Mouse (Mus musculus) G1E (cell line): ENCODE measurements at regions not wholly inside any gene's neighbourhood (a gene's known extent, or its start where the extent isn't known, plus 50 kb on each side); places are given as distances from the start of the nearest gene placed in this dataset.
A peak's percentile ranks its signal among the peaks of the same experiment; 100 is the strongest.

ENCODE experiments used
- ATAC-seq: 2 replicates; pipeline ENCODE4 v1.8.0; 2016; ENCODE audit warnings: mild to moderate bottlenecking; ENCODE audit not compliant: insufficient number of reproducible peaks, poor library complexity, low FRiP score, severe bottlenecking; ENCODE audit errors: extremely low read depth
- DNase-seq: peaks from one replicate; pipeline ENCODE4 v3.0.0; 2012; ENCODE audit warnings: low spot score
- H3K27me3 ChIP-seq: 2 replicates; pipeline ENCODE4 v1.6.1; 2012; ENCODE audit warnings: mild to moderate bottlenecking, low read length, inconsistent platforms; ENCODE audit not compliant: insufficient read depth
- H3K36me3 ChIP-seq: replicated peaks from 2 replicates; pipeline ENCODE3; 2012; ENCODE audit warnings: mild to moderate bottlenecking, inconsistent platforms
- H3K4me1 ChIP-seq: 2 replicates; pipeline ENCODE4 v1.6.1; 2012; ENCODE audit warnings: low read depth, low read length, inconsistent platforms, mixed read lengths; ENCODE audit not compliant: insufficient read depth
- H3K4me3 ChIP-seq: 2 replicates; pipeline ENCODE4 v1.5.1; 2012; ENCODE audit warnings: low read depth, mild to moderate bottlenecking, inconsistent platforms, low read length, moderate library complexity, mixed read lengths
- H3K9me3 ChIP-seq: replicated peaks from 2 replicates; pipeline ENCODE4 v1.6.1; 2012; ENCODE audit warnings: inconsistent platforms
- CTCF ChIP-seq: IDR thresholded peaks from 2 replicates; pipeline ENCODE4 v1.5.1; 2012; ENCODE audit warnings: low read depth, low read length, inconsistent platforms, mixed read lengths
- GATA1 ChIP-seq: IDR thresholded peaks from 2 replicates; pipeline ENCODE4 v1.6.1; 2012; ENCODE audit warnings: borderline replicate concordance, low read length, inconsistent platforms, mixed read lengths
- GATA2 ChIP-seq: IDR thresholded peaks from 2 replicates; pipeline ENCODE4 v1.6.1; 2012; ENCODE audit warnings: low read depth, low read length, inconsistent platforms, borderline replicate concordance
- POLR2AphosphoS5 ChIP-seq: IDR thresholded peaks from 2 replicates; pipeline ENCODE4 v1.6.1; 2012; ENCODE audit warnings: low read depth, low read length, inconsistent platforms; ENCODE audit not compliant: insufficient replicate concordance
- TAL1 ChIP-seq: conservative IDR thresholded peaks from 2 replicates; pipeline ENCODE4 v1.6.1; 2012; ENCODE audit warnings: low read depth, low read length, inconsistent platforms, mixed read lengths

GRCm38 (mm10) chr13:31681571-31681970, 56.0 kb downstream of the Foxf2 start:
- H3K27me3 ChIP-seq = no peaks in the 10 kb centered on the region
- TF ChIP-seq TAL1 = no peak
- TF ChIP-seq POLR2AphosphoS5 = no peak
- TF ChIP-seq GATA1 = no peak
- no peak for TF ChIP-seq CTCF
- TF ChIP-seq GATA2 = no peak
- no peaks in the 10 kb centered on the region for H3K9me3 ChIP-seq
- no peak for ATAC-seq
- peak overlapping the region; percentile 65; the same call in 1 of the 2 replicates for H3K4me3 ChIP-seq
- no peak for DNase-seq
- H3K4me1 ChIP-seq = peaks cover 33% of the 10 kb centered on the region
- H3K36me3 ChIP-seq = peaks cover 33% of the 10 kb centered on the region

GRCm38 (mm10) chr13:31683311-31683710, 57.7 kb downstream of the Foxf2 start:
- DNase-seq (no peak), ATAC-seq (no peak)
- Histone ChIP-seq H3K9me3 (no peaks in the 10 kb centered on the region), H3K4me3 (no peak overlapping the region), H3K27me3 (no peaks in the 10 kb centered on the region), H3K36me3 (peaks cover 22% of the 10 kb centered on the region), H3K4me1 (peaks cover 33% of the 10 kb centered on the region)
- TF ChIP-seq POLR2AphosphoS5 (peak; percentile 36; the same call in 1 of the 2 replicates), GATA2 (no peak)

GRCm38 (mm10) chr13:31688531-31688930, 62.9 kb downstream of the Foxf2 start:
- ATAC-seq (no peak), DNase-seq (no peak)
- H3K27me3 ChIP-seq = no peaks in the 10 kb centered on the region
- peaks cover 7% of the 10 kb centered on the region for H3K4me1 ChIP-seq
- TF ChIP-seq POLR2AphosphoS5 (no peak), TAL1 (no peak), GATA2 (no peak), GATA1 (no peak), CTCF (no peak)
- H3K9me3 ChIP-seq = no peaks in the 10 kb centered on the region
- H3K36me3 ChIP-seq = peaks cover 3% of the 10 kb centered on the region
- H3K4me3 ChIP-seq = no peak overlapping the region

GRCm38 (mm10) chr13:31689317-31689716, 63.7 kb downstream of the Foxf2 start:
- DNase-seq = peak; percentile 18
- ATAC-seq = no peak; the same call in 1 of the 2 replicates
- Histone ChIP-seq H3K36me3 (peaks cover under 1% of the 10 kb centered on the region), H3K27me3 (no peaks in the 10 kb centered on the region), H3K4me3 (no peak overlapping the region), H3K9me3 (no peaks in the 10 kb centered on the region), H3K4me1 (peaks cover 1% of the 10 kb centered on the region; the same call in 1 of the 2 replicates)
- TF ChIP-seq TAL1 (no peak), CTCF (peak; percentile 62; the same call in 1 of the 2 replicates)

GRCm38 (mm10) chr13:31695725-31696124, 70.1 kb downstream of the Foxf2 start:
- no peak for ATAC-seq
- no peak overlapping the region for H3K4me3 ChIP-seq
- H3K36me3 ChIP-seq = no peaks in the 10 kb centered on the region
- DNase-seq = no peak
- H3K9me3 ChIP-seq = no peaks in the 10 kb centered on the region
- peaks cover 17% of the 10 kb centered on the region for H3K27me3 ChIP-seq
- no peak for TF ChIP-seq POLR2AphosphoS5
- no peak for TF ChIP-seq GATA1
- no peaks in the 10 kb centered on the region for H3K4me1 ChIP-seq

DNA sequence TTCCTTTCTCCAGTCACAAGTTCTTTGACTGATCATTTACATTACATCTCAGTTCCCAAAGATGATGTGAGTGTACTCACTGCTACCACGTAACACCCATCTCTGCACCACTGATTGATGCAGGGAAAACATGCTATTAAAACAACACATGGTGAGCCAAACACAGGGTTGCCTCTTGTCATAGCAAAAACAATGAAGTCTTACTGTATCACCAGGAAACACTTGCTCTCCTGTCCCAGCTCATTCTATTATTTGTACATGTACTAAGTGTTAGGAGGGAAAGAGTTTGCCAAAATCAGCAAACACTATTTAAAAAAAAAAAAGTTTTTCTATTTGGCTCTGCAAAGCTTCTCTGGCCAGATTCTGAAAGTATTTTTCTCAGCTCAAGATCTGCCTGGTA, 78.6 kb downstream of the Foxf2 start:
- Histone ChIP-seq H3K36me3 (no peaks in the 10 kb centered on the region), H3K9me3 (no peaks in the 10 kb centered on the region), H3K4me1 (no peaks in the 10 kb centered on the region), H3K4me3 (no peak overlapping the region), H3K27me3 (peaks cover 11% of the 10 kb centered on the region)
- TF ChIP-seq GATA1 (no peak), TAL1 (no peak), POLR2AphosphoS5 (no peak), CTCF (no peak), GATA2 (no peak)
- ATAC-seq (no peak), DNase-seq (no peak)

- H3K4me3 ChIP-seq = no peak overlapping the region
- H3K9me3 ChIP-seq = no peaks in the 10 kb centered on the region
- no peak for ATAC-seq
- TF ChIP-seq TAL1 (no peak), CTCF (no peak), GATA2 (no peak), GATA1 (no peak), POLR2AphosphoS5 (no peak)
- no peaks in the 10 kb centered on the region for H3K36me3 ChIP-seq
- peaks cover 7% of the 10 kb centered on the region for H3K27me3 ChIP-seq
- no peak for DNase-seq
- no peaks in the 10 kb centered on the region for H3K4me1 ChIP-seq
Measured at GRCm38 (mm10) chr13:31705406-31705805, 79.8 kb downstream of the Foxf2 start.
